Mouse (Mus musculus) gastrocnemius, postnatal 4 days (tissue): ENCODE data around the gene Pdlim3. TPM values are rescaled to one million over a fixed set of nuclear protein-coding genes. Genes with fewer than 3 reads are reported as not detected.

ENCODE experiments used
- DNase-seq, 2 experiments: peaks; one replicate each; pipeline ENCODE4 v3.0.0; 2021 to 2022; ENCODE audit warnings: low spot score in 2 of 2, mixed read lengths in 2 of 2
- total RNA-seq, 2 experiments: library from RNA; stranded (reverse); gene quantifications; 2 replicates each; pipeline ENCODE4 v1.2.3; 2021

Pdlim3 gene
- total RNA-seq, 2 experiments from 2014 or later: 485 to 529 TPM

DNA sequence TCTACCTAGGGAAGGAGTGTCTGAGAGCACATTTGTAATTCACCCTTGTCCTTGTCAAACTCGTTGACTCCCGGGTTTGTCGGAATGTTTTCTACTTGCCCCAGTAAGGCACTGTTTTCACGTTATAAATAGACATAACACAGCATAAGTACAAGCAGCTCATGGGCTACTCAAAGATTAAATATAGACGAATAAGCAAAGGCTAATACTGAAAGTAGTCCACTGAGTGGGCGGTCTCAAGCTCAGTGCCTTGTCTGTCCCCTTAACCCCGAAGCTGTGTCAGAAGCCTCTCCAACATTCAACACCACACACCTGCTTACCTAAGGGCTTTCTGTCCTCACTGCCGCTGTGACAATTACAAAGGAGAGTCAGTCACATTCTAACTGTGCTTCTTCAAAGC is 16.4 kb downstream of the Pdlim3 start:
- no peak for DNase-seq

DNA sequence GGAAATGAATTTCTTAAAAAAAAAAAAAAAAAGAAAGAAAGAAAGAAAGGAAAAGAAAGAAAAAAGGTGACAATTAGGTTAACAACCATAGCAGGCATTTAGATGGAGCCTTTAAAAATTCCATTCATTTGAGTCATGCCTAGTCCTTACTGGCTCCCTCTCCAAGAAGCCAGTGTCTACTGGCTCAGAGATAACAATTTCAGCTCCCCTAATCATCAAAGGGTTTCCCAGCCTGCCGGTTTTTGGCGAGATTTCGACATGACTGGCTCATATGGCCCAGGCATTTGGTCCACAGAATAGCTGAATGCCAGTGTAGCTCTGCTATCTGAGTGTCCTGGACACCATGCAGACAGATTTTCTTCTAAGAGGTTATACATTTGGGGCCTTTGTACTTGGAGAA is 18.4 kb downstream of the Pdlim3 start:
- no peak for DNase-seq

DNA sequence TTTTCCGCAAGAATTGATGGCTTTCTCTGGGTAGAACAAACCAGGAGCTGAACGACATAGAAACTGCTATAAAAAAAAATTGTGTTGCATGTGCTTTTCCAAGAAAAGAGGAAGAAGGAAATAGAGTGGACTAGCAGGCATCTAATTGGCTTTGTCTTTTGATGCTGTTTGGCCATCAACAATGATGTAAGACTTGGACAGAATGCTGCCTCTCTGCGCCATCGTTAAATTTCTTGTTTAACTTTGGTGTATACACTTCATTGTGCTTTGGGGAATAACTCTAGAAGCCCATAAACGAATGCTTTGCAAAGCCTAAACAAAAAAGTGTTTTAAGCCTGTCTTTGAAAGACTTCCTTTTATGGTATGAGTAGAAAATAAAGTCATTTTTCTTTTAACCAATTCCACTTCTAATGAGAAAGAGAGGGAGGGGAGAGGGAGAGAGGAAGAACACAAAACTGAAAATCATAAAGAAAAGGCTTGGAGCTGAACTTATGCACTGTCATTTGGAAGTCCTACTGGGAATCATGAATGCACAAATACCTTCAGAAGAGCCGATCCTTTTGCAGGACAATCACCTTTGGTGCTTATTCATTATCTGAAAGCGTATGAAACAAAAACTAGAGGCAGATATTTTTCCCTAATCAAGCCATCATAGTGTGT is 20.5 kb downstream of the Pdlim3 start:
- no peak for DNase-seq

DNA sequence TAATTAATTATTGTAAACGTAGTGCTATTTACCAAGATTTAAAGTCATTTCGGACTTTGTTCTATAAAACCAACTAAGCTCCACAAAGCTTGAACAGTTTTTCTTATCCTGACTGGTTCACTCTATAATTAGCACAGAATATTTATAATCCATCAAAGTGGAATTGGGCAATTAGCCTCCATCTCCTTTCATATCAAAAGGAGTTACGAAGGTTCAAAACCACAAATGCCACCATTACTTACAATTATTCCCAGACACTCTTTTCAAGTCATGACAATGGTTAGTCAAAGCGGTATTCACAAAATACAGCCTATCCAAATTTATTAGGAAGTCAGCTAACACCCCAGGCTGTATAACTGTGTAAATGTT is 21.0 kb downstream of the Pdlim3 start:
- DNase-seq: no peak

DNA sequence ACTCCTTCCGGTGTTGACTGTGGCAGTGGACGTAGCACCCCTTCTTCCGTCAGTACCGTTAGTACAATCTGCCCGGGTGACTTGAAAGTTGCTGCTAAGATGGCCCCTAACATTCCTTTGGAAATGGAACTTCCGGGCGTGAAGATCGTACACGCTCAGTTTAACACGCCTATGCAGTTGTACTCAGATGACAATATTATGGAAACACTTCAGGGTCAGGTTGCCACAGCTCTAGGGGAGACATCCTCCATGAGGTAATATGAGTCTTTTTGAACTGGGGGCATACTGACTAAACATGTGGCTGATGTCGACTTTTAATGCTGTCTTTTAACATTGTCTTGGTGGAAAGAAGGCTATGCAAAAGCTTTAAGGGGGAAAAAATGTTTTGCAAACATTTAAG is 28.4 kb downstream of the Pdlim3 start:
- no peak for DNase-seq

DNA sequence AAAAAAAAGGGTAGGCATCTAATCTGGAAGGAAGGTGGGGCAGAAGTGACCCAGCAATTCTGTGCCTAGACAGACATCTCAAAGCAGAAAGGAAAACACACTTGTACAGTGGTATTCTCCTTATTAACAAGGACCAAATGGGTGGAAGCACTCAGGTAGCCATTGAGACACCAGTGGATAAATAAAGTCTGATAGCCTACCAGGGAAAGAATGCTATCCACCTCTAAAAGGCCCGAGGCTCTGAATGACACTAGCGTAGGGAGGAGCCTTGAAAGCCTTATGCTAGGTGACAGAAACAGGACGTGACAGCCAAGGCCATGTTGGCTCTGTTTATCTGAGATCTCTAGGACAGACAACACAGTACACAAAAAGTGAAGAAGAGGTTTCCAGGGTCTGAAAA is 31.2 kb downstream of the Pdlim3 start:
- DNase-seq: no peak

DNA sequence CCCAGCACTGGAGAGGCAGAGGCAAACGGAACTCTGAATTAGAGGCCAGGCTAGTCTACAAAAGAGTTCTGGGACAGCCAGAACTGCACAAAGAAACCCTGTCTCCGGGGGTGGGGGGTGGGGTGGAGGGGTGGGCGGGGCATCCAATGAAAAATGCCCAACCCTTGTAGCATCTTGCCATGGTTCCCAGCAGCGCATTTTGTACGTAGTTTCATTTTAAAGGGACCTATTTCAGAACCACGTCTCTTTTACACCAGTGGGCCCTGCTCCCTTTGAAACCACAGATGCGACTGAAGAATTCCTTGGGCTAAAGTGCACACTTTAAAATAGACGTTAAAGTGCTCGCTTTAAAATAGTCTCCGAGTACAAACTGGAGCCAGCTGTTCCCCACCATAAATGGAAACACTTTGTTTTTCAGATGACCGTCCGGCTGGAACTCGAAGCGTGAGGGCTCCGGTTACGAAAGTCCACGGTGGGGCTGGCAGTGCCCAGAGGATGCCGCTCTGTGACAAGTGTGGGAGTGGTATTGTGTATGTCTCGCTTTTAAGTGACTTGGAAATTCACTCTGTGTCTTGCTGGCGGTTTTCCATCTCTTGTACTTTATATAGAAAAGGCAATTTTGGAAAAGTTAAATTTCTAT is 31.9 kb downstream of the Pdlim3 start:
- peak in 1 of 2 experiments; percentile 33 for DNase-seq

DNA sequence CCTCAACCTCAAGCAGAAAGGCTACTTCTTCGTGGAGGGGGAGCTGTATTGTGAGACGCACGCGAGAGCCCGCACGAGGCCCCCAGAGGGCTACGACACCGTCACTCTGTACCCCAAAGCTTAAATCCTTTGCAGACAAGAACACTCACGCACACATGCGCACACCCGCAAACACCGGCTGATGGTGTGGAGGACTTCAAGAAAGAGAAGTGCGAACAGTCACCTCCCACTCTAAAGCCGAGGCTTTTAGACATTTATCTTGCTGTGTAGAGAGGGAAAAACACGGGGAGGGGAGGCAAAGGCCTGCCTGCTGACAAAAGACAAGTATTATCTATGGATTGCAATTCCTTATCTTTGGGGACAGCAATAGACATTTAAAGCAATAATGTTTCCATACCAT is 33.6 kb downstream of the Pdlim3 start:
- no peak for DNase-seq

DNA sequence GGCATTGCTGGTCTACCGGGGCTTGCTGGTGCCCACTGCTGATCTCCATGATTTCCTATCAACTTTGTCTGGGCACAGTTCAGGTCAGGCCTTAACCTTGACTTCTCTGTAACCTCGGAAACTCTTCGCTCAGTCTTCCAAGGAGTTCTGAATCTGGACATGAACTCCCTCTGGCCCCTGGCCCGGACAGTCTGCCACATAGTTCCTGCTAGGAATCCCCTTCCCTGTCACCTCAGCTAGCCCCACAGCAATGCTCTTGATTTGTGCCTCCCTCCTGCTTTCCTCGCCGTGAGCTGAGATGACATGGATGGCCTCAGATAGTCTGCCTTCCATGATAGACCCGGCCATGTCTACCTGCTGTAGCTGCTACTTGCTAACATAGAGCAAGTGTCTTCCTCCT is 35.1 kb downstream of the Pdlim3 start:
- DNase-seq: no peak

DNA sequence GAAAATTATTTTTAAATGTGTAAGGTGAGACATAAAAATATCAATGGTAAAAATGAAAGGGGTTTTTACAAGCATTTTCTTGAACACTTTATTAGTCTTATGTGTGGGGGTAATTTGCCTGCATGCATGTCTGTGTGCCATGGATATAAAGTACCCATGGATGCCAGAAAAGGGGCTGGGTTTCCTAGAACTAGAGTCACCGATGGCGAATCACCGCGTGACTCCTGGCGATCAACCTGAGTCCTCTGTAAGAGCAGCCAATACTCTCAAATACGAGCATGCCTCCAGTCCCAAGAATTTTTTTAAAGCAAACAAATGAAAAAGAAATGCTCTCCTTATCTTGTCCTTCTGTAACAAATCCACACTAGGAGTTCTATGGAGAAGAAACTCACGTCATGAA is 36.9 kb downstream of the Pdlim3 start:
- no peak for DNase-seq

DNA sequence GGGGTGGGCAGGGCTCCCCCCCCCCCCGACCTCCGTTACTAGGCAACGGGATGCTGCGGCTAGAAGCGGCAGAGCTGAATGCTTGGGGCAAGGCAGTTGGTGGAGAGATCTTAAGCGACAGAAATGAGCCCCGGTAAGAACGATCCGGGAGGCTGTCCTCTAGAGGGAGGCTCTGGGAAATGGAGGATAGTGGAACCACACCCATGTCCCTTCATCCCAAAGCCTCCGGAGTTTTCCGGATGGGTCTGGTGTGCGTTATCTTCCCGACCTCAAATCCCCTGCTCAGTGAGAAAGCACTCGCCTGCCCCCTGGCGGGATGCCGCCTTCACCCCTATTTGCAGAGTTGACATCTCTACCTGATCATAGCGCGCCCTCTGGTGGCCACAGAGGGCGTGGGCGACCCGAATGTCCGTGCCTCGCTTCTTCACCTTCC is 49.3 kb downstream of the Pdlim3 start, which contains the start of gene Ccdc110:
Ccdc110 (plus strand) TSS at position 38 of the 433 bp plus-strand sequence.
- DNase-seq: peak; percentile 97

DNA sequence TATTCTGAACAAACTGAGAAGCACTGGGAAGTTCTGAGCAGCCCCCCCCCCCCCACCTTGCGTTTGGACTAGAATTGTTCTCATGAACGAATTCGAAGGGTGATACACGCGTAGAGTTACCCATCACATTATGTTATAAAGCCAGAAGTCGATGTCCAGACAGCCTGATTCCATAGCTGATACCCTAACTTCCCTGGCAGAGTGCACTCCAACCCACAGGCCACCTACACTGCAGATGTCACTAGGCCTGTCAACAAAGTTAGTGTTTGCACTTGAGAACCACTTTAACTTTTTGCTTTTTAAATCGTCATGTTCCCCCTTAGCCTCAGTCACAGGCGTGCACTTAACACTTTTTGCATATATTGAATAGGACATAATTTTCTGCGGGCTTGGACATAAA is 51.7 kb downstream of the Pdlim3 start:
- DNase-seq: no peak

DNA sequence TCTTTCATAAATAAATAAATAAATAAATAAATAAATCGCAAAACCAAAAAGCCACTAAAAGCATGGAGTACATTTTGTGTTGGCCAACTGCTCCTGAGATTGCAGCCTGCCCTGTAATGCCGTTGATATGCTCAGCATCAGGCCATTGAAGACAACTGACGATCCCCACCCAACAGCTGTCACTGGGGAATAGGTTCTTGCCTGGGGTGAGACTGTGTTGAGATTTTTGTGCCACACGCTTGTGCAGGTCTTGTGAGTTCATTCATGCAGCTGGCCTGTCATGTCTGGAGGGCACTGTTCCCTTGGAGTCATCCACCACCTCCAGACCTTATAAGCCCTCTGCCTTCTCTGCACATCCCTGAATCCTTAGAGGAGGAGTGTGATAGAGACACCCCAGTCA is 61.0 kb downstream of the Pdlim3 start:
- DNase-seq: no peak

DNA sequence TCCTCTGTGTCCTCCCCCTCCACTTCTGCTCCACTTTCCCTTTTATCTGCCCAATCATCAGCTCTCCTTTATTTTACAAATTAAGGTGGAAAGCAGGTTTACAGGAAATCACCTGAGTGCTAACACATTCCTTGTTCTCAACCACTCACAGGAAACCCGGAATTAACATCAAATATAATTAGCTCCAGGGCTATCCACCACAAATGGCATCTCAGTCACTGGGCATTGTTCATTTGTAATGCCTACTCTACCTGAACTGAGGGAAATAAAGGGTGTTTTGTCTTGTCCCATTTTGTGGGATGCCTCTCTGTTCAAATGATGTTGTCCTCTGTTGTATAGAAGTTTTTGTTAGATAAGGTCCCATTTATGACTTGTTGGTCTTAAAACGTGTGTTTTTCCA is 65.4 kb downstream of the Pdlim3 start:
- no peak for DNase-seq

Other genes with a start within 250 kb of the Pdlim3 start
- gene Ccdc110, start 49.2 kb downstream of the Pdlim3 start, total RNA-seq: not detected
- 1 to 10 TPM; 1.7 to 2.0 TPM for gene 1700029J07Rik, start 89.8 kb downstream of the Pdlim3 start, total RNA-seq
- gene Ufsp2, start 90.1 kb downstream of the Pdlim3 start, total RNA-seq: 10 to 100 TPM; 38.0 to 41.6 TPM
- gene Lrp2bp, start 113.8 kb downstream of the Pdlim3 start, total RNA-seq: 1 to 10 TPM in 1 of 2 experiments, under 1 TPM in 1; 0.83 to 1.3 TPM
- 1 to 10 TPM; 2.8 to 4.9 TPM for gene Ankrd37, start 120.2 kb downstream of the Pdlim3 start, total RNA-seq